Mouse (Mus musculus) macrophage (primary cell): ENCODE data around the gene Pdzd2. TPM values are rescaled to one million over a fixed set of nuclear protein-coding genes. Genes with fewer than 3 reads are reported as not detected.

Source experiments
- H3K27ac ChIP-seq: fragments of 350-480 bp; formaldehyde crosslinking; 2 replicates; pipeline ENCODE4 v1.9.0; 2021
- H3K36me3 ChIP-seq: fragments of 350-480 bp; formaldehyde crosslinking; 2 replicates; pipeline ENCODE4 v1.9.0; 2021; ENCODE audit errors: inconsistent target
- H3K4me3 ChIP-seq: fragments of 350-480 bp; formaldehyde crosslinking; 2 replicates; pipeline ENCODE4 v1.9.0; 2021; ENCODE audit errors: inconsistent target
- H3K79me2 ChIP-seq: fragments of 350-480 bp; formaldehyde crosslinking; 2 replicates; pipeline ENCODE4 v1.9.0; 2021; ENCODE audit errors: inconsistent target
- WGBS: methylation state at CpG from one replicate; pipeline ENCODE4 v1.1.7; 2026; ENCODE audit warnings: inconsistent platforms; ENCODE audit not compliant: missing documents; 5-methylcytosine and 5-hydroxymethylcytosine counted together
- polyA plus RNA-seq: library from polyadenylated mRNA; stranded (reverse); fragments of 250-400 nt; gene quantifications from 3 replicates; pipeline ENCODE4 v1.2.4, GENCODE M21; 2018; ENCODE audit warnings: inconsistent platforms

Gene Pdzd2
- polyA plus RNA-seq, 1 experiment from 2014 or later, result not detected

DNA sequence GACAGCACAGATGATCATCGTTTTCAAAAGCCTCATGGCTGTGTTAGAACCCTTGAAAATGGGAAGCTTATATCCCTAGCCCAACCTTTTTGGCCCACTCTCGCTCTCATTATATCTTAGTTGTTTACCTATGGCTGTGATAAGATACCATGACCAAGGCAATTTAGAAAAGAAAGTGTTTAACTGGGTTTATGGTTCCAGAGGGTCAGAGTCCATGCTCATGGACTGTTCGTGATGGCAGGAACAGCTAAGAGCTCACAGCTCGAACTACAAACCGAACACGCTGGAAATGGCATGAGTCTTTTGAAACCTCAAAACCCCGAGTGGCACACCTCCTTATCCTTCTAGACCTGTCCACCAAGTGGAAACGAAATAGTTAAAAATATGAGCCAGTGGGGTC lies 11.2 kb upstream of the Pdzd2 start:
- WGBS, result 89% methylated on average over 8 of the region's 8 CpGs

DNA sequence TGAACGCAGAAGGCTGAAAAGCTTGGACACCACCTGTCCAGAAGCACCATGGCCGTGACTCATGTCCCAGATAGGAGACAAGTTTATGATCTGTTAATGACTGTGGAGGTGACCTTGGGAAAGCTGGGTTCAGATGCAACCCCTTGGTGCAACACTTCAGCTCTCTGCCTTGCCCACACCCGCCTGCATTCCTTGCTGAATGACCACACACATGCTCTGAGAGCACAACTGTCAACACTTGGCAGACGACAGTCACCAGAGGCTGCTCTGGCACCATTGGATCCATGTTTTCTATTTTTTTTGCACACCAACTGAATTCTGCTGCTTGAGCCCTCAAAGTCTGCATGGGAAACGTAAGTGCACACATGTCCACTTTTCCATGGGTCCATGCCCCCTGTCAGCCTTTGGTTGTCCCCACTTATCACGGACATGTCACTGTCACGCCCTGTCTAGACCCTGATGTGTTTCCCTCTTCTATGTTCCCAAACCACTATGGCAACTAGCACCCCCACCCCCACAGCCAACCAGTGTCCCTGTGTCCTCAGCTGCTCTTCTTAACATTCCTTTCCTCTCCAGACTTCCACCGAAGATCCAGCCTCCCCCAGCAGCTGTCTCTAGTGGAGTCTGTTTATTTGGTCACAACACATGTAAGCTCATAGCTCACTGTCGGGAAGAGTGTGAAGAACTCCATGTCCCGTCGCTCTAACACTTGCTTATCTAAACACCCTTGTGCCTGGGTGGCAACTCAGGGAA lies 10.0 kb upstream of the Pdzd2 start:
- H3K4me3 ChIP-seq, result no peak overlapping the region
- no peak overlapping the region for H3K27ac ChIP-seq
- 80% methylated on average over 11 of the region's 11 CpGs for WGBS
- no peaks in the 10 kb centered on the region for H3K36me3 ChIP-seq
- no peaks in the 10 kb centered on the region for H3K79me2 ChIP-seq

More for the DNA sequence above, 11.2 kb upstream of the Pdzd2 start:
- Histone ChIP-seq H3K79me2 (no peaks in the 10 kb centered on the region), H3K27ac (no peak overlapping the region), H3K4me3 (no peak overlapping the region), H3K36me3 (no peaks in the 10 kb centered on the region)

- H3K79me2 ChIP-seq, result no peaks in the 10 kb centered on the region
- no peak overlapping the region for H3K27ac ChIP-seq
- no peaks in the 10 kb centered on the region for H3K36me3 ChIP-seq
- no peak overlapping the region for H3K4me3 ChIP-seq
- WGBS, result 61% methylated on average over 5 of the region's 6 CpGs
Observed at GRCm38 (mm10) chr15:12742117-12742906, 2.6 kb upstream of the Pdzd2 start.

DNA sequence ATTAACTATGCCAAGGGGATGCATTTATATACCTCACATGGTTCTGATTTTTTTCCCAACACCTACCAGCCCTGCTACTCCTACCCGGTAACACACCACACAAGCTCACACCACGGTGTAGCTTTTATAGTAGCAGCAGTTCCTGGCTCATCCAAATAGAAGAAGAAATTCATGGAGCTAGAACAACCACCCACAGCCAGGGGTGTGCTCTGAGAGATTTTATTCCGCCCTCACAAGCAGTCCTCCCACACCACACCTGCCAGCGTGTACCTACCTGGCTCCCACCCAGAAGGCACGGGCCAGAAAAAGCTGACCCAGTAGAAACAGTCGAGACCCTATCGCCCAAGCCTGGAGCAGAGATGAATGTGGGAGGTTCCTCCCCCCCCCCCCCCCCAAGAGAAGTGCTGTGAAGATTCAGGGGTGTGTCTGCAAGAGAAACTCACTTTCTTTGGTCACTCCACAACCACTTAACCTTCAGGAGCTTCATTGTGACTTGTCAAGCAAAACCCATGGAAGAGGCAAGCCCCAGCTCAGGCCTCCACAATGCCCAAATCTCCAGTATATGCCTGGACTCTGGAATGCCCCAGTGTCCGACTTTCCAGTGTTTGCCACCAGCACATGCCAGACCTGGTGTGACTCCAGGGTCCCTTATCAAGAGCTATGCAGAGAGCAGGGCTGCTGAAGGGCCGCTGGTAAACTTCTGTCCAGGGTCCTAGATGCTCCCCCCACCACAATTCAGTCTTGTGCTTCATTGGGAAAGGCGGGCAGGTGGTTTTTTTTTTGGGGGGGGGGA lies 1.2 kb downstream of the Pdzd2 start:
- WGBS, result 42% methylated on average over 10 of the region's 10 CpGs
- Histone ChIP-seq H3K4me3 (no peak overlapping the region), H3K27ac (no peak overlapping the region), H3K79me2 (no peaks in the 10 kb centered on the region), H3K36me3 (no peaks in the 10 kb centered on the region)

GRCm38 (mm10) chr15:12735208-12735607 lies 4.5 kb downstream of the Pdzd2 start:
- H3K4me3 ChIP-seq, result no peak overlapping the region
- 80% methylated on average over 2 of the region's 2 CpGs for WGBS
- no peaks in the 10 kb centered on the region for H3K79me2 ChIP-seq
- H3K36me3 ChIP-seq, result no peaks in the 10 kb centered on the region
- H3K27ac ChIP-seq, result no peak overlapping the region

DNA sequence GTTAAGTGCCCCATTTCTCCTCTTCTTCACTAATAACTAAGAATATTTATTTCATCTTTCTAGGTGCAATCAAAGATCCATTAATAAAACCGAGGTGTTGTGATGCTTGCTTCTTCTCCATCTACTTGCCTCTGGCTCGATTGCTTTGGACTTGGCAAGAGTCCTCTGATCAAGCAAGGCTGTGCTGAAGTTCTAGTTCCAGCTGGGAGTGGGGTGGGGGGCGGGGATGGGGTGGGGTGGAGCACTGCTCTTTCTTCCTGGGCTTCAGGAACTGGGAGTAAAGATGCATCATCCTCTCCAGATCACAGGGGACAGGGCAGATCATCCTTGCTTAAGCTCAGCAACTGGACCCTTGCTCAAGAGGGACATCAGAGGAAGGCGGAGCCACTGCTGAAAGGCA lies 5.5 kb downstream of the Pdzd2 start:
- no peaks in the 10 kb centered on the region for H3K36me3 ChIP-seq
- WGBS, result 78% methylated on average over 4 of the region's 4 CpGs
- no peaks in the 10 kb centered on the region for H3K79me2 ChIP-seq
- H3K27ac ChIP-seq, result no peak overlapping the region
- no peak overlapping the region for H3K4me3 ChIP-seq

DNA sequence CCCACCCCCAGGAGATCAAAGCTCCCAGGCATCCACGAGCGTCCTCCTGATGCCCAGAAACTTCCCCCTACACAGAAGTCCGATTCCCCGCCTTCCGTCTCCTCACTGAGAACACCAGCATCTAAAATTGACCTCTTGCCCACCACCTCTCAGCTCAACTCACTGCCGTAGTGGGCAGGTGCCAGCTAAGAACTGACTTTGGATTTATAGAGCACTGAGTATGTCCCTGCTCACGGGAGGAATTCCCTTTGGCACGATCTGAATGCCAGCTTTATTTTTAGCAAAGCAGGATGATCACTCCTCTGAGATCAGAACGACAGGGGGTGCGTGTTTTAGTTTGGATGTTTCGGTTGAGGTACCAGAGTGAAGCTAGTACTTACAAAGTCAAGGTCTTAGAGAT lies 7.1 kb downstream of the Pdzd2 start:
- H3K36me3 ChIP-seq, result no peaks in the 10 kb centered on the region
- no peak overlapping the region for H3K27ac ChIP-seq
- 86% methylated on average over 11 of the region's 11 CpGs for WGBS
- no peak overlapping the region for H3K4me3 ChIP-seq
- no peaks in the 10 kb centered on the region for H3K79me2 ChIP-seq

GRCm38 (mm10) chr15:12728381-12728780 lies 11.3 kb downstream of the Pdzd2 start:
- WGBS, result 95% methylated on average over 4 of the region's 4 CpGs
- Histone ChIP-seq H3K27ac (no peak overlapping the region), H3K4me3 (no peak overlapping the region), H3K36me3 (no peaks in the 10 kb centered on the region), H3K79me2 (no peaks in the 10 kb centered on the region)

DNA sequence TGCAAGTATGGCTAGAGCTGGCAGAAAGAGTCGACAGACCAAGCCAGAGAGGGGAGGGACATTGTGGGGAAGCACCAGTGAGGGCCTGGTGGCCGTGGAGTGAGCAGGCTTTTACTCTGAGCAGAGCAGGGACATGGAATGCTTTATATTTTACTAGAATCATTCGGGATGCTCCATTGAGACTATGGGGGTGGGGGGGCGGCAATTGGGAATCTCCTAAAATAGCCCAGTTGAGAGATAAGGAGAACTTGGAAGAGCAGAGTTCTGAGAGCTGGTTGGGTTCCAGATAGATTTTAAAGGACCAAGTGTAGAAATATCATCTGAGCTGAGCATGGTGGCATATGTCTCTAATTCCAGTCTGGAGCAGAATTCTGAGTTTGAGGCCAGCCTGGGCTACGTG lies 14.5 kb downstream of the Pdzd2 start:
- Histone ChIP-seq H3K27ac (no peak overlapping the region), H3K79me2 (no peaks in the 10 kb centered on the region), H3K36me3 (no peaks in the 10 kb centered on the region), H3K4me3 (no peak overlapping the region)
- WGBS, result 83% methylated on average over 4 of the region's 5 CpGs

DNA sequence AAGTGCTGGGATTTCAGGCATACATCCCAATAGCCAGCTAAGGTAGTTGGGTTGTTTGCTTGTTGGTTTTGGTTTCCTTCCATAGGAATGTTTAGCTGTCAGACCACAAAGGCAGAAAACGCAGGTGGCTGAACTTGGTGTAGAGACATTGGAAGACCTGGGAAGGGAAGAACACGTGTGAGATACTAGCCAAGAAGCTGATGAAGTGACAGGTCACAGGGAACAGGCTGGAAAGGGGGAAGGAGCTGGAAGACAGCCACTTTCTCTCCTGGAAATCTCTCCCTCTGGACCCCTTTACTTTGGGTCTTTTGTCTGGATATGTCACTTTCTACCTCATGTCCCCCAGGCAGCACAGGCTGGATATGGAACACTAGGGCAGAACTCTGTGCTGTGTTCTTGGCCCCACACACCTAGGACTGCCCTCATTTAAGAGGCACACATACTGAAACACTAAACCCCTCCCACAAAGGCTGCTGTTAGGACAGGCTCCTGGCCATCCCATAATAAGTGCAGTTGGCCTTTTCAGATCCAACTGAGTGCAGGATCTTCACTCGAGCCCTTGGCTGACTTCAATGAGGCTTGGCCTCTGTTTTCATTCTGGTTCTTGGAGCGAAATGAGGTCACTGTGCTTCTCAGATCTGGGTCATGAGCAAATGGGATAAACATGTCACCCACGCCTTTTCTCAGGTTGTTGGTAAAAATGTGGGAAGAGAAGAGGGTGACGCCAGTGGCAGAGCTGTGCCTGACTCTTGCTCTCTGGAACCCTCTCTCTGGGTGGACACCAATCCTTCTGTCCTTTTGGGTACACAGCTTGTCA lies 17.8 kb downstream of the Pdzd2 start:
- no peaks in the 10 kb centered on the region for H3K36me3 ChIP-seq
- WGBS, result 89% methylated on average over 6 of the region's 6 CpGs
- no peaks in the 10 kb centered on the region for H3K79me2 ChIP-seq
- H3K4me3 ChIP-seq, result no peak overlapping the region
- H3K27ac ChIP-seq, result no peak overlapping the region

DNA sequence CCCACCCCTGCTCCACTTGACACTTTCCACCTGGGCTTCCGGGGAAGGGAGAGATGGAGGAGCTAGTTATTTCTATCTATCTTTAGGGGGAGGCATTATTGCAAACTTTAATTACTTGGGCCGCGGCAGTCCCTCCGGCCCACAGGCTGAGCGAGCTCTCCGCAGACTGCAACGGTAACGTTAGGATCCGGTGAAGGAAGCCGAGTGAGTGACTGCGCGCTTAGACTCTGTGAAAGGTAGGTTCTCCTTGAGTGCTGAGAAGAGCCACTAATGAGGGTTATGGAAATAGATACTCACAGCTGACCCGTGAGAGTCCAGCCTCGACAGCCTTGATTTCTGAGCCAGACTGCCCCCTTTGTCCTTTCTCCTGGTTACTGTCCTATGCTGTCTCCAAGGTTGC lies 20.9 kb downstream of the Pdzd2 start:
- Histone ChIP-seq H3K4me3 (no peak overlapping the region), H3K36me3 (no peaks in the 10 kb centered on the region), H3K79me2 (no peaks in the 10 kb centered on the region), H3K27ac (no peak overlapping the region)
- WGBS, result 95% methylated on average over 14 of the region's 14 CpGs

GRCm38 (mm10) chr15:12717410-12717809 lies 22.3 kb downstream of the Pdzd2 start:
- 90% methylated on average over 3 of the region's 3 CpGs for WGBS
- no peak overlapping the region for H3K27ac ChIP-seq
- no peaks in the 10 kb centered on the region for H3K36me3 ChIP-seq
- H3K4me3 ChIP-seq, result no peak overlapping the region
- no peaks in the 10 kb centered on the region for H3K79me2 ChIP-seq

DNA sequence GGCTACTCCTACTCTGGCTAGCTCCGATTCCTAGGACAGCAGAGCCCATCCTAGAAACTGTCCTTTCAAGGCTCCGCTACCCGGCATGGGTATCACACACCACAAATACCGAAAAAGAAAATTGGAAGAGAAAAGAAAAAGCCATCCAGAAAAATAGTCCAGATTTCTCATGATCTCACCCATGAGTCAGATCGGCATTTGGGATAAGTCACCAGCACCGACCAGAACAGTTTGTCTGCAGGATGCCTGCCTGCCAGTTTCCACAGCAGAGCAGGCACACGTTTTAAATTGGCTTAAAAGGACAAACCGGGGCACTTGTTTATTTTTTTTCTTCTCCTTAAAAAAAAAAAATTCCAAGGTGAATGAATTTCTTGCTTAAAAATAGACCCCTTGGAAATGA lies 22.8 kb downstream of the Pdzd2 start:
- H3K79me2 ChIP-seq, result no peaks in the 10 kb centered on the region
- H3K27ac ChIP-seq, result no peak overlapping the region
- 84% methylated on average over 8 of the region's 8 CpGs for WGBS
- H3K36me3 ChIP-seq, result no peaks in the 10 kb centered on the region
- H3K4me3 ChIP-seq, result no peak overlapping the region

GRCm38 (mm10) chr15:12714322-12714721 lies 25.4 kb downstream of the Pdzd2 start:
- H3K36me3 ChIP-seq, result no peaks in the 10 kb centered on the region
- no peak overlapping the region for H3K27ac ChIP-seq
- no peaks in the 10 kb centered on the region for H3K79me2 ChIP-seq
- 87% methylated on average over 2 of the region's 2 CpGs for WGBS
- H3K4me3 ChIP-seq, result no peak overlapping the region
